Mouse (Mus musculus) kidney, adult 2 months (tissue): Measurements from ENCODE around the gene Gm128.

Source experiments
- CTCF ChIP-seq: fragments of 200-500 bp; conservative IDR thresholded peaks from 2 replicates; pipeline ENCODE4 v1.5.1; 2011; ENCODE audit warnings: low read depth, mild to moderate bottlenecking, control low read depth, low read length, moderate library complexity, mixed read lengths; ENCODE audit not compliant: insufficient read depth, insufficient read length
- POLR2A ChIP-seq: fragments of 200-500 bp; IDR thresholded peaks from one replicate; pipeline ENCODE4 v1.6.1; 2011; ENCODE audit warnings: low read depth, low read length, control low read depth

DNA sequence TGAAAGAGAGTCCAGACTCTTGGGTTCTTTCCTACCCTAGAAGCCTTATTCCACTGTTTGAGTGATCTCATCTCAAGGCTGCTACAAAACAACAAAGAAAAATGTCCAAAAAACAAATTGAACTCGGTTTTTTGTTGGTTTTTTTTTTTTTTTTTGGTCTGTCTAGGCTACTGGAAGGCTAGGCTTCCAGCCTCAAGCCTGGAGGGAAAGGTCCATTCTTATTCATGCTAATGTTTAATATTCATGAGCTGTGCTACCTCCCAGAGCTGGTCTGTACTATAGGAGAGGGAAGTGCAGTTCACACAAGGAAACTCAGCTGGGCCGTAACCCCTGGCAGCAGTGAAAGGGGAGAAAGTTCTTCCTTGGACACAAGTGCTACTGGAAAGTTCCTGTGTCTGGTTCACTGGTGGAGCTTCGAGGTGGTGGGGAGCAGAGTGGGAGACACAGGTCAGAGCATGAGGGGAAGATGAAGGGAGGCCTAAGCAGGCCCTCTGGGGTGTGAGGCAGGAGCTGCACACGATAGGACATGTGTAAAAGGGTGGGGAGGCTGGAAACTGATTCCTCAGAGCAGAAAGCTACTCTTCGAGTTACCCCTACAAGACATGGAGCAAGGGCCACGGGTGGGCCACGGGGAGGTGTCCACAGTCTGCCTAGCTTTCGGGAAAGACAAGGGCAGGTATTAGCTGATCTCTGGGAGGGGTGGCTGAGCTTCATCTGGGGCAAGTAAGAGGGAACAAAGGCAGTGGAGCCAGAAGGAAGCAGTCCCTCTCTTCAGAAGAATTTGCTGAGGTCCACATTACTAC lies 10.7 kb downstream of the Gm128 start:
- TF ChIP-seq POLR2A: no peak
- TF ChIP-seq CTCF: no peak
